Mouse (Mus musculus): ENCODE measurements around the gene Filip1. TPM values are rescaled to one million over a fixed set of nuclear protein-coding genes. Genes with fewer than 3 reads are reported as not detected.

The Filip1 gene
- polyA plus RNA-seq, 1 experiment from 2014 or later: 3.5 TPM

DNA sequence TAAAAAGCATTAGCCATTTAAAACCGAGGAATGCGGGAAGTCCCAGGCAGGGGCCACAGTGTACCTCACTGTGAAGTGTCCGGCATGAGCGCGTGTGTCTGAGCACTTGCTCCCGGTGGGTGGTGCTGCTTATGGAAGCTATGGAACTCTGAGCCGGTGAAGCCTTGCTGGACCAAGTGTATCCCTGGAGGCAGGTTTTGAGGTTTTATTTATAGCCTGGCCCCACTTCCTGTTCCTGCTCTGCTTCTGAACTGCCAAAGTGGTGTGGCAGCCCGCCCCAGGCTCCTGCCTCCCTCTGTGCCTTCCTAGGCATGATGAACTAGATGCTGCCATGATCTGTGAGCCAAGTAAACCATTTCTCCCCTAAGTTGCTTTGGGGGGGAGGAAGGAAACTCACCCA is 60.7 kb downstream of the Filip1 start:
- H3K27me3 ChIP-seq (ENCODE audit: control insufficient read depth, insufficient read depth, low read length): no peaks in the 10 kb centered on the region
- H3K27ac ChIP-seq (replicated peaks; ENCODE audit: low read depth, low read length): no peak overlapping the region
- no peak for DNase-seq (ENCODE audit: low spot score)
- H3K9ac ChIP-seq (replicated peaks; ENCODE audit: low read length): no peak overlapping the region
- no peak overlapping the region for H3K4me3 ChIP-seq (ENCODE audit: low read depth, low read length)
- no peaks in the 10 kb centered on the region for H3K4me1 ChIP-seq (ENCODE audit: control insufficient read depth, insufficient read depth, low read length)
- H3K9me3 ChIP-seq (replicated peaks; ENCODE audit: control insufficient read depth, low read length): no peaks in the 10 kb centered on the region
- no peaks in the 10 kb centered on the region for H3K36me3 ChIP-seq (replicated peaks; ENCODE audit: control insufficient read depth, insufficient read depth, low read depth, low read length)
- 63% methylated on average over 8 of the region's 8 CpGs for WGBS
- no peak for ATAC-seq (replicated peaks; ENCODE audit: insufficient number of reproducible peaks, low FRiP score, low TSS enrichment, low read depth)
- H3K4me2 ChIP-seq (ENCODE audit: low read depth, low read length): no peak overlapping the region

DNA sequence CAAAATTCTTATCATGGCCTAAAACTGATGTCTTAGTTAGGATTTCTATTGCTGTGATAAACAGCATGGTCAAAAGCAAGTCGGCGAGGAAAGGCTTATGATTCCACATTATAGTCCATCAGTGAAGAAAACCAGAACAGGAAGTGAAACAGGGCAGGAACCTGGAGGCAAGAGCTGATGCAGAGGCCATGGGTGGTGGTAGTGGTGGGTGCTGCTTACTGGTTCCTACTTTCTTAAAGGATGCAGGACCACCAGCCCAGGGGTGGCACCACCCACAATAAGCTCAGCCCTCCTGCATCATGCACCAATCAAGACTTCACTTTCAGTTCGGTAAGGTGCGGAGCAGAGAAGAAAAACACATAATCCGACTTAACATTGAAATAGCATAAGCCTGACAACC is 61.3 kb downstream of the Filip1 start:
- ATAC-seq (replicated peaks; ENCODE audit: insufficient number of reproducible peaks, low FRiP score, low TSS enrichment, low read depth) (no peak), DNase-seq (ENCODE audit: low spot score) (no peak)
- H3K4me1 ChIP-seq (ENCODE audit: control insufficient read depth, insufficient read depth, low read length): no peaks in the 10 kb centered on the region
- H3K9ac ChIP-seq (replicated peaks; ENCODE audit: low read length): no peak overlapping the region
- no peaks in the 10 kb centered on the region for H3K36me3 ChIP-seq (replicated peaks; ENCODE audit: control insufficient read depth, insufficient read depth, low read depth, low read length)
- H3K27me3 ChIP-seq (ENCODE audit: control insufficient read depth, insufficient read depth, low read length): no peaks in the 10 kb centered on the region
- no peaks in the 10 kb centered on the region for H3K9me3 ChIP-seq (replicated peaks; ENCODE audit: control insufficient read depth, low read length)
- no peak overlapping the region for H3K4me3 ChIP-seq (ENCODE audit: low read depth, low read length)
- H3K4me2 ChIP-seq (ENCODE audit: low read depth, low read length): no peak overlapping the region
- H3K27ac ChIP-seq (replicated peaks; ENCODE audit: low read depth, low read length): no peak overlapping the region
- WGBS: 95% methylated on average over 5 of the region's 5 CpGs

DNA sequence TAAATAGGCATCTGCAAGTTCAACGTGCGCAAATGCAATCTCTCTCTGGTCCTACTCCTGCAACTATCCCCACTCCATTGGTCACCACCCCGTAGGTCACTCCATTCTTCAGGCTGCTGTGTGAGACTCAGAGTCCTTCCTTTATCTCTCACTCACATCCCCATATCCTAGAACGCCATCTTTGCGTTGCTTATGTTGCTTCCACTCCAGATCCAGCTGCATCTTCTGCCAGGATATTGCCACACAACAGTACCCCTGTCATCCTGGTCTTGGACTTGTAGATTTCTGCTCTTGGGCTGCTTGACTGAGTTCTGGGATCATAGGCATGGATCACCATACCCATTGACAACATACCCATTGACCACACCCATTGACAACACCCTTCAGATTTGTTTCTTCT is 62.0 kb downstream of the Filip1 start:
- Histone ChIP-seq H3K4me3 (ENCODE audit: low read depth, low read length) (no peak overlapping the region), H3K4me2 (ENCODE audit: low read depth, low read length) (no peak overlapping the region), H3K4me1 (ENCODE audit: control insufficient read depth, insufficient read depth, low read length) (no peaks in the 10 kb centered on the region), H3K36me3 (replicated peaks; ENCODE audit: control insufficient read depth, insufficient read depth, low read depth, low read length) (no peaks in the 10 kb centered on the region), H3K9ac (replicated peaks; ENCODE audit: low read length) (no peak overlapping the region), H3K27me3 (ENCODE audit: control insufficient read depth, insufficient read depth, low read length) (no peaks in the 10 kb centered on the region), H3K9me3 (replicated peaks; ENCODE audit: control insufficient read depth, low read length) (no peaks in the 10 kb centered on the region), H3K27ac (replicated peaks; ENCODE audit: low read depth, low read length) (no peak overlapping the region)
- WGBS: 92% methylated on average over 5 of the region's 5 CpGs
- no peak for ATAC-seq (replicated peaks; ENCODE audit: insufficient number of reproducible peaks, low FRiP score, low TSS enrichment, low read depth)
- DNase-seq (ENCODE audit: low spot score): no peak

DNA sequence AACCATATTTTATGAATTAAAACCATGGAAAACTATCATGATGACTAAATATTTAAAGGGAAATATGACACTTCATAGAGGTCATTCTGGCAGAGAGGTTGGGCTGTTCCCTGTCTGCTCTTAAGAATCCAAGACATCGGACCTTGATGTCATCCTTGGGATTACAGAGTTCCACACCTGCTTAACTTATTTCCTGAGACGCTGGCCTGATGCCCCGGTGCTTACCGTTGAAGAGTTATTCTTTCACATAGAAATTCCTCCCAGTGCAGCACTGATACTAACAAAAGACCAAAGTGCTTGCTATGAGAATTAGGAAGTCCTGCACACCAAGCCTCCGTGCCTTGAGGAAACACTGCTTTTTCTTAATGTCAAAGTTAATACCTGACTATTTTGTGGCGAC is 62.6 kb downstream of the Filip1 start:
- Histone ChIP-seq H3K9ac (replicated peaks; ENCODE audit: low read length) (no peak overlapping the region), H3K36me3 (replicated peaks; ENCODE audit: control insufficient read depth, insufficient read depth, low read depth, low read length) (no peaks in the 10 kb centered on the region), H3K4me3 (ENCODE audit: low read depth, low read length) (no peak overlapping the region), H3K27ac (replicated peaks; ENCODE audit: low read depth, low read length) (no peak overlapping the region), H3K9me3 (replicated peaks; ENCODE audit: control insufficient read depth, low read length) (no peaks in the 10 kb centered on the region), H3K4me1 (ENCODE audit: control insufficient read depth, insufficient read depth, low read length) (no peaks in the 10 kb centered on the region), H3K4me2 (ENCODE audit: low read depth, low read length) (no peak overlapping the region), H3K27me3 (ENCODE audit: control insufficient read depth, insufficient read depth, low read length) (no peaks in the 10 kb centered on the region)
- ATAC-seq (replicated peaks; ENCODE audit: insufficient number of reproducible peaks, low FRiP score, low TSS enrichment, low read depth) (no peak), DNase-seq (ENCODE audit: low spot score) (no peak)
- 62% methylated on average over 6 of the region's 6 CpGs for WGBS

DNA sequence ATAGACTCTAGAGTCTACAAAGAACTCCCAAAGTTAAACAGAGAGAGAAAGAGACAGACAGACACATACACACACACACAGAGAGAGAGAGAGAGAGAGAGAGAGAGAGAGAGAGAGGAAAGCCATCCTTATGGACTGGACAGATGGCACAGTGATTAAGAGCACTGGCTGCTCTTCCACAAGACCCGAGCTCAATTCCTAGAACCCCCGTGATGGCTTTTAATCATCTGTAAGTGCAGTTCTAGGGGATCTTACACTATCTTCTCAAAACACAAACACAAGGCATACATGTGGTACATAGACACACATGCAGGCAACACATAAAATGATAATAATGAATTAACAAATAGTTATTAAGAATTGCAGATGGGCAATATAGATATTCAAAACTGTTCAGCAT is 64.3 kb downstream of the Filip1 start:
- Histone ChIP-seq H3K9me3 (replicated peaks; ENCODE audit: control insufficient read depth, low read length) (no peaks in the 10 kb centered on the region), H3K27ac (replicated peaks; ENCODE audit: low read depth, low read length) (no peak overlapping the region), H3K27me3 (ENCODE audit: control insufficient read depth, insufficient read depth, low read length) (no peaks in the 10 kb centered on the region), H3K4me3 (ENCODE audit: low read depth, low read length) (no peak overlapping the region), H3K4me2 (ENCODE audit: low read depth, low read length) (no peak overlapping the region), H3K36me3 (replicated peaks; ENCODE audit: control insufficient read depth, insufficient read depth, low read depth, low read length) (no peaks in the 10 kb centered on the region), H3K4me1 (ENCODE audit: control insufficient read depth, insufficient read depth, low read length) (no peaks in the 10 kb centered on the region), H3K9ac (replicated peaks; ENCODE audit: low read length) (no peak overlapping the region)
- ATAC-seq (replicated peaks; ENCODE audit: insufficient number of reproducible peaks, low FRiP score, low TSS enrichment, low read depth) (no peak), DNase-seq (ENCODE audit: low spot score) (no peak)
- 83% methylated on average over 2 of the region's 2 CpGs for WGBS

DNA sequence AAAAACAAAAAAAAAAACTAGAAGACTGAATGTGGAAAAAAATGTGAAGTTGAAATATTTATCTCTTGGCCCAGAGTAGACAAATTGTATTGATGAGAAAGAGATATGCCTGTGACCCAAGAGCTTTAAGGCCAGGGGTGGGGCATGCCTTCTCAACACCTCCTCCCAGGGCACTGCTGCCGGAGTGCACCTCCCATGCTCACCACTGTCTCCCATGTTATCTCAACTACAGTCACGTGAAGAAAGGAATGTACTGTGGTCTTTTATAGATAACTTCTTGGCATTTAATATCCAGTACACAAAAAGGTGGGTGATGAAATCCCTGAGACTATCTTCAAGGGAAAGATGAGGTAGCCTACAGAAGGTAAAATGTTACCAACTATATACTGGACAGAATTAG is 64.7 kb downstream of the Filip1 start:
- no peaks in the 10 kb centered on the region for H3K27me3 ChIP-seq (ENCODE audit: control insufficient read depth, insufficient read depth, low read length)
- DNase-seq (ENCODE audit: low spot score) (no peak), ATAC-seq (replicated peaks; ENCODE audit: insufficient number of reproducible peaks, low FRiP score, low TSS enrichment, low read depth) (no peak)
- H3K4me3 ChIP-seq (ENCODE audit: low read depth, low read length): no peak overlapping the region
- H3K4me1 ChIP-seq (ENCODE audit: control insufficient read depth, insufficient read depth, low read length): no peaks in the 10 kb centered on the region
- H3K27ac ChIP-seq (replicated peaks; ENCODE audit: low read depth, low read length): no peak overlapping the region
- no peak overlapping the region for H3K4me2 ChIP-seq (ENCODE audit: low read depth, low read length)
- no peaks in the 10 kb centered on the region for H3K9me3 ChIP-seq (replicated peaks; ENCODE audit: control insufficient read depth, low read length)
- H3K9ac ChIP-seq (replicated peaks; ENCODE audit: low read length): no peak overlapping the region
- 84% methylated on average over 2 of the region's 2 CpGs for WGBS
- H3K36me3 ChIP-seq (replicated peaks; ENCODE audit: control insufficient read depth, insufficient read depth, low read depth, low read length): no peaks in the 10 kb centered on the region

DNA sequence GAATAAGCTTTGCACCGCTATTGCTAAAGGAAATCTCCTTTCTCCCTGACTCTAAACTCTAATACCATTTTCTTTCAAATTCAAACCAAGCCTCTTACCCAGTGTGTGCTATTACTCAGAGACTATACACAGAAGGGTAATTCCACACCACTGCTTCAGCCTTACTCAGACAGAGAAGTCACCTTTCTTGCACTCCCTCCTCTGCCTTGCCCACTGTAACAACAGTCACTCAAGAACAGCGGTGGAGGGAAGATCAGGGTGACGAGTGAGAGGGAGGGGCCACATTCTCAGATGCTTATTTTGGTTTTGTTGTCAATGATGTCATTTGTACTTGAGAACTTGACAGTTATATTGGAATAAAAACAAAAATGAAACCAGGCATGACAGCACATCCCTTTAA is 65.2 kb downstream of the Filip1 start:
- WGBS: 77% methylated on average over 3 of the region's 3 CpGs
- Histone ChIP-seq H3K36me3 (replicated peaks; ENCODE audit: control insufficient read depth, insufficient read depth, low read depth, low read length) (no peaks in the 10 kb centered on the region), H3K27ac (replicated peaks; ENCODE audit: low read depth, low read length) (no peak overlapping the region), H3K27me3 (ENCODE audit: control insufficient read depth, insufficient read depth, low read length) (no peaks in the 10 kb centered on the region), H3K9ac (replicated peaks; ENCODE audit: low read length) (no peak overlapping the region), H3K4me3 (ENCODE audit: low read depth, low read length) (no peak overlapping the region), H3K4me2 (ENCODE audit: low read depth, low read length) (no peak overlapping the region), H3K4me1 (ENCODE audit: control insufficient read depth, insufficient read depth, low read length) (no peaks in the 10 kb centered on the region), H3K9me3 (replicated peaks; ENCODE audit: control insufficient read depth, low read length) (no peaks in the 10 kb centered on the region)
- ATAC-seq (replicated peaks; ENCODE audit: insufficient number of reproducible peaks, low FRiP score, low TSS enrichment, low read depth) (no peak), DNase-seq (ENCODE audit: low spot score) (no peak)

DNA sequence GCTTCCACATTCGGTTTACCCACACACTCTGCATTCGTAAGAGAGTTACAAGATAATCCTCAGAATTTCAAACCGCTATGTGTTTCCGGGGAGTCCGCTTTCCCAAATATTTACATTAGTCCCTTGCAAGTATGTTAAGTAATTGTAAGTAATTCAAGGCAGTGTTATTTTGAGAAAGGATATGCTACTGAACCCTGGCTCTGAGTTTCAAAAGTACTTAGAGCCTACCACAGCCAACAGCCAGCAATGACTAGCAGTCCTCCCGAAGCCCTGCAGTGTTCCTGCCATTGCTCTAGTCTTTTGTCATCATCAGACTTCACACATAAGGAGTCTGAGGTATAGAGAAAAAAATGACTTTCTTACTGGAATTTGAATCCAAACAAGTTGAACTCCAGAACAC is 67.8 kb downstream of the Filip1 start:
- WGBS: 75% methylated on average over 6 of the region's 6 CpGs
- DNase-seq (ENCODE audit: low spot score) (no peak), ATAC-seq (replicated peaks; ENCODE audit: insufficient number of reproducible peaks, low FRiP score, low TSS enrichment, low read depth) (no peak)
- no peaks in the 10 kb centered on the region for H3K4me1 ChIP-seq (ENCODE audit: control insufficient read depth, insufficient read depth, low read length)
- H3K27ac ChIP-seq (replicated peaks; ENCODE audit: low read depth, low read length): no peak overlapping the region
- H3K9ac ChIP-seq (replicated peaks; ENCODE audit: low read length): no peak overlapping the region
- H3K36me3 ChIP-seq (replicated peaks; ENCODE audit: control insufficient read depth, insufficient read depth, low read depth, low read length): no peaks in the 10 kb centered on the region
- no peaks in the 10 kb centered on the region for H3K9me3 ChIP-seq (replicated peaks; ENCODE audit: control insufficient read depth, low read length)
- H3K27me3 ChIP-seq (ENCODE audit: control insufficient read depth, insufficient read depth, low read length): no peaks in the 10 kb centered on the region
- H3K4me2 ChIP-seq (ENCODE audit: low read depth, low read length): no peak overlapping the region
- H3K4me3 ChIP-seq (ENCODE audit: low read depth, low read length): no peak overlapping the region

DNA sequence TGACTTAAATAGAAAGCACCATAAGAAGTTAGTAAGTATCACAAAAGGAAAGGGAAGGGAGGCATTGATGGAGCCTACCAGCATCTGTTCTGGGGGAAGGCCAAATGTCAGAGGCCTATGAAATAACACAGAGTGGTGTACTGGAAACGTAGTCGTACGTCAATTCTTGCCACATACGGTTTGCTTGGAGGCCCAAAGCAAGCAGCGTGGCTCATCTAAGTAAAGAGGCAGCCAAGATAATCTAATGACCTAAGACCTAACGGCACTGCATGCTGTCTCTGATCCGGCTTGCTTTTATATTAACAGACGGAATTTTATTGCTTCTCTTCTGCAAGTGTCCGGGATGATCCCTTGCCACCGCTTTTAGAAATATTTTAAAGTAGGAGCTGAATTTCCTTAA is 68.7 kb downstream of the Filip1 start:
- WGBS: 65% methylated on average over 10 of the region's 10 CpGs
- ATAC-seq (replicated peaks; ENCODE audit: insufficient number of reproducible peaks, low FRiP score, low TSS enrichment, low read depth): no peak

More for the DNA sequence above, 68.7 kb downstream of the Filip1 start:
- Histone ChIP-seq H3K4me1 (ENCODE audit: control insufficient read depth, insufficient read depth, low read length) (no peaks in the 10 kb centered on the region), H3K4me3 (ENCODE audit: low read depth, low read length) (no peak overlapping the region), H3K9me3 (replicated peaks; ENCODE audit: control insufficient read depth, low read length) (no peaks in the 10 kb centered on the region), H3K27me3 (ENCODE audit: control insufficient read depth, insufficient read depth, low read length) (no peaks in the 10 kb centered on the region), H3K4me2 (ENCODE audit: low read depth, low read length) (no peak overlapping the region), H3K36me3 (replicated peaks; ENCODE audit: control insufficient read depth, insufficient read depth, low read depth, low read length) (no peaks in the 10 kb centered on the region), H3K9ac (replicated peaks; ENCODE audit: low read length) (no peak overlapping the region), H3K27ac (replicated peaks; ENCODE audit: low read depth, low read length) (no peak overlapping the region)
- no peak for DNase-seq (ENCODE audit: low spot score)
